Mouse (Mus musculus): Measurements from ENCODE around the gene Idi2.
"Not testable (repeated sequence)": the region's sequence is repeated elsewhere in the genome, so short reads cannot be mapped to it uniquely, and the experiment has no call there.

Idi2 gene

GRCm38 (mm10) chr13:8952563-8952962 lies at the start of gene Idi2:
Idi2 (plus strand) TSS chr13:8952863.
- not testable (repeated sequence) for DNase-seq (ENCODE audit: low read depth, low spot score)

GRCm38 (mm10) chr13:8905986-8906385 lies 46.7 kb upstream of the Idi2 start:
- not testable (repeated sequence) for DNase-seq (ENCODE audit: low read depth, low spot score)

GRCm38 (mm10) chr13:8913890-8914289 lies 38.8 kb upstream of the Idi2 start:
- DNase-seq (ENCODE audit: low read depth, low spot score), result not testable (repeated sequence)

- no peak for DNase-seq (ENCODE audit: low read depth, low spot score)
Measured at GRCm38 (mm10) chr13:8933499-8933898, 19.2 kb upstream of the Idi2 start.

GRCm38 (mm10) chr13:8937611-8938140 lies 15.0 kb upstream of the Idi2 start:
- not testable (repeated sequence) for DNase-seq (ENCODE audit: low read depth, low spot score)

- DNase-seq (ENCODE audit: low read depth, low spot score), result not testable (repeated sequence)
Measured at GRCm38 (mm10) chr13:8941110-8941509, 11.6 kb upstream of the Idi2 start.

- not testable (repeated sequence) for DNase-seq (ENCODE audit: low read depth, low spot score)
Measured at GRCm38 (mm10) chr13:8941701-8942100, 11.0 kb upstream of the Idi2 start.

- DNase-seq (ENCODE audit: low read depth, low spot score), result not testable (repeated sequence)
Measured at GRCm38 (mm10) chr13:8943828-8944227, 8.8 kb upstream of the Idi2 start.

- DNase-seq (ENCODE audit: low read depth, low spot score), result not testable (repeated sequence)
Measured at GRCm38 (mm10) chr13:8948131-8948530, 4.5 kb upstream of the Idi2 start, which contains the start of gene Gm9745. Gm9745 (minus strand) TSS chr13:8948231.

- DNase-seq (ENCODE audit: low read depth, low spot score), result not testable (repeated sequence)
Measured at GRCm38 (mm10) chr13:8955127-8955526, 2.5 kb downstream of the Idi2 start.

GRCm38 (mm10) chr13:8956873-8957272 lies 4.2 kb downstream of the Idi2 start:
- DNase-seq (ENCODE audit: low read depth, low spot score), result not testable (repeated sequence)

- not testable (repeated sequence) for DNase-seq (ENCODE audit: low read depth, low spot score)
Measured at GRCm38 (mm10) chr13:8959058-8959457, 6.4 kb downstream of the Idi2 start.

- not testable (repeated sequence) for DNase-seq (ENCODE audit: low read depth, low spot score)
Measured at GRCm38 (mm10) chr13:8959554-8959953, 6.9 kb downstream of the Idi2 start.

- DNase-seq (ENCODE audit: low read depth, low spot score), result not testable (repeated sequence)
Measured at GRCm38 (mm10) chr13:8961128-8961888, 8.6 kb downstream of the Idi2 start.

GRCm38 (mm10) chr13:8962266-8962665 lies 9.6 kb downstream of the Idi2 start:
- DNase-seq (ENCODE audit: low read depth, low spot score), result not testable (repeated sequence)

- no peak for DNase-seq (ENCODE audit: low read depth, low spot score)
Measured at GRCm38 (mm10) chr13:8965224-8965623, 12.6 kb downstream of the Idi2 start.

- no peak for DNase-seq (ENCODE audit: low read depth, low spot score)
Measured at GRCm38 (mm10) chr13:8967742-8968141, 15.1 kb downstream of the Idi2 start.

GRCm38 (mm10) chr13:8972369-8972768 lies 19.7 kb downstream of the Idi2 start:
- no peak for DNase-seq (ENCODE audit: low read depth, low spot score)

- no peak for DNase-seq (ENCODE audit: low read depth, low spot score)
Measured at GRCm38 (mm10) chr13:8972972-8973371, 20.3 kb downstream of the Idi2 start.

GRCm38 (mm10) chr13:8992231-8992630 lies 39.6 kb downstream of the Idi2 start:
- no peak for DNase-seq (ENCODE audit: low read depth, low spot score)

GRCm38 (mm10) chr13:8995159-8995989 lies 42.7 kb downstream of the Idi2 start:
- peak; percentile 22 for DNase-seq (ENCODE audit: low read depth, low spot score)
